11 mouse cellular contexts compared by ENCODE assay signal in the genomic region with DNA sequence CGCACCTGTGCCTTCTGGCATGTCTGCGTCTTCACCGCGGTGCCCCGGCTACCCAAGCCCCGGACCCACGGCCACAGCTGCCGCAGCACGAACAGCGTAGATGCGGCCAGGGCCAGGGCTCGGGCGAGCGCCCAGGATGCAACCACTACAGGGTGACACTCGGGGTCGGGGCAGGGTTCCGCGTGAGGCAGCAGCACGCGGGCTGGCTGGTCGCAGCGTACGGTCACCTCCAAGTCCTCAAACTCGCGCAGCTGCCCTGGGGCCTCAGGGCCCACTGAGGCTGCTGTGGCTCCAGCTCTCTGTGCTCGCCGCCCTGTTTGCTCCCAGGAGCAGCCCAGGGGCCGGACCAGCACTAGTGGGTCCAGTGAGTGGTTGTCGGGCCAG. TPM values are rescaled to one million over a fixed set of nuclear protein-coding genes. Genes with fewer than 3 reads are reported as not detected.
DNase-seq lines count a peak whose midpoint lies in the region; ATAC-seq and TF ChIP-seq lines count a peak whose summit lies in the region.
"Had no signal": no experiment of that assay in that cellular context is flagged by ENCODE, and none has a peak within 500 bp of the region (broad histone marks: within the 10 kb centered on the region; RNA-seq: fewer than 3 reads in every experiment).

No protein-coding gene starts in this region.

- H3K4me1 ChIP-seq in heart, embryonic 10.5 days = peaks cover 46% of the 10 kb centered on the region
- H3K4me1 ChIP-seq in E14TG2a.4 (replicated peaks; ENCODE audit: low read depth, low read length) = peaks cover 70% of the 10 kb centered on the region
- H3K4me1 ChIP-seq in forebrain, postnatal 0 days (ENCODE audit: insufficient read depth) = peaks cover 17% of the 10 kb centered on the region
- peaks cover 18% of the 10 kb centered on the region for H3K4me1 ChIP-seq in liver, embryonic 13.5 days (replicated peaks)

- H3K4me3 ChIP-seq in heart, embryonic 10.5 days = peak overlapping the region; percentile 44
- H3K4me3 ChIP-seq in E14TG2a.4 (replicated peaks; ENCODE audit: low read length) = peak overlapping the region; percentile 75
- peak overlapping the region; percentile 19 for H3K4me3 ChIP-seq in forebrain, postnatal 0 days (ENCODE audit: low read depth, low read length)
- 0 out of 2 replicates have a peak overlapping the region, but pooled peaks have one; percentile 12 for H3K4me3 ChIP-seq in liver, embryonic 13.5 days (replicated peaks)
- H3K4me3 ChIP-seq: left cerebral cortex, adult 2 months had no signal

- 0 out of 2 replicates have a peak, but pooled peaks cover 4% of the 10 kb centered on the region for H3K36me3 ChIP-seq in heart, embryonic 10.5 days
- no peaks in the 10 kb centered on the region for H3K36me3 ChIP-seq in E14TG2a.4 (ENCODE audit: insufficient read depth, low read length)
- no peaks in the 10 kb centered on the region for H3K36me3 ChIP-seq in forebrain, postnatal 0 days (ENCODE audit: insufficient read depth)
- H3K36me3 ChIP-seq in liver, embryonic 13.5 days = no peaks in the 10 kb centered on the region

- H3K4me2 ChIP-seq in forebrain, postnatal 0 days (ENCODE audit: low read depth) = peak overlapping the region; percentile 41
- 0 out of 2 replicates have a peak overlapping the region, but pooled peaks have one; percentile 14 for H3K4me2 ChIP-seq in liver, embryonic 13.5 days

- H3K9me3 ChIP-seq in heart, embryonic 10.5 days = peaks cover 7% of the 10 kb centered on the region
- no peaks in the 10 kb centered on the region for H3K9me3 ChIP-seq in E14TG2a.4 (ENCODE audit: low read length)
- no peaks in the 10 kb centered on the region for H3K9me3 ChIP-seq in forebrain, postnatal 0 days (ENCODE audit: low read length)
- no peaks in the 10 kb centered on the region for H3K9me3 ChIP-seq in liver, embryonic 13.5 days (replicated peaks)

- no peak for DNase-seq in heart, embryonic 10.5 days (ENCODE audit: low spot score)
- no peak for DNase-seq in heart, postnatal 14 days
- DNase-seq in forebrain, postnatal 0 days = no peak
- no peak for DNase-seq in liver, embryonic 13.5 days
- DNase-seq in adrenal gland, adult 2 months = no peak
- no peak for DNase-seq in urinary bladder, postnatal 25 days (ENCODE audit: low spot score)
- no peak for DNase-seq in T-cell, adult 2 months (ENCODE audit: low spot score)
- DNase-seq: gastrocnemius, postnatal 36 days; thymus, postnatal 25 days had no signal

- 0 out of 2 replicates have a peak overlapping the region, but pooled peaks have one; percentile 31 for H3K9ac ChIP-seq in forebrain, postnatal 0 days
- no peak overlapping the region for H3K9ac ChIP-seq in liver, embryonic 13.5 days

- ATAC-seq in forebrain, postnatal 0 days = no peak
- ATAC-seq in liver, embryonic 13.5 days (ENCODE audit: low read depth) = no peak

- intact Hi-C loops in heart, postnatal 14 days (cut with DNase I) = no loop called here

- no peak for TF ChIP-seq CTCF in E14TG2a.4 (conservative IDR thresholded peaks at IDR 0.05; ENCODE audit: low read length)
- no peak; the same call in 1 of the 2 replicates for TF ChIP-seq CTCF in forebrain, postnatal 0 days (IDR thresholded peaks at IDR 0.05; ENCODE audit: low read depth)

- H3K27ac ChIP-seq in heart, embryonic 10.5 days = peak overlapping the region; percentile 12; the same call in 1 of the 2 replicates
- H3K27ac ChIP-seq in forebrain, postnatal 0 days (ENCODE audit: low read depth, low read length) = no peak overlapping the region
- no peak overlapping the region for H3K27ac ChIP-seq in liver, embryonic 13.5 days
- H3K27ac ChIP-seq: left cerebral cortex, adult 2 months had no signal

- 21% methylated on average over 29 of the region's 29 CpGs for WGBS in heart, embryonic 10.5 days
- 29% methylated on average over 28 of the region's 29 CpGs for WGBS in forebrain, postnatal 0 days
- 27% methylated on average over 29 of the region's 29 CpGs for WGBS in liver, embryonic 13.5 days (ENCODE audit: insufficient replicate concordance)

- H3K27me3 ChIP-seq in heart, embryonic 10.5 days (ENCODE audit: insufficient read depth, poor library complexity, severe bottlenecking) = peaks cover 83% of the 10 kb centered on the region
- peaks cover 67% of the 10 kb centered on the region for H3K27me3 ChIP-seq in E14TG2a.4 (ENCODE audit: insufficient read depth, low read length)
- H3K27me3 ChIP-seq in forebrain, postnatal 0 days (ENCODE audit: insufficient read depth, low read length) = no peaks in the 10 kb centered on the region; the same call in 1 of the 2 replicates
- peaks cover 83% of the 10 kb centered on the region for H3K27me3 ChIP-seq in liver, embryonic 13.5 days

RNA-seq across cellular contexts. Expression of a gene that starts 0.5 kb away (rescaled TPM):
- not detected in 2 replicates for polyA plus RNA-seq in heart, embryonic 10.5 days (2016; fragmentation: Nextera tagmentation; extraction: Ambion mirVana)
- total RNA-seq in heart, postnatal 14 days (2021) = not detected
- total RNA-seq in forebrain, postnatal 0 days (2014; rRNA removed) = not detected in 2 replicates
- 0.13 and 0.16 TPM in 2 replicates for polyA plus RNA-seq in forebrain, postnatal 0 days (2015; fragmentation: Nextera tagmentation; extraction: Ambion mirVana)
- polyA plus RNA-seq in liver, embryonic 13.5 days (2015; fragmentation: Nextera tagmentation; extraction: Ambion mirVana) = not detected in 2 replicates
- not detected for total RNA-seq in adrenal gland, adult 2 months (2021)
- polyA plus RNA-seq in adrenal gland, adult 2 months (2012; rRNA removed) = not detected in 2 replicates
- total RNA-seq: gastrocnemius, postnatal 36 days; left cerebral cortex, adult 2 months had no signal

RNA-seq across cellular contexts. Expression of a gene that starts 35.4 kb away (rescaled TPM):
- 50.4 and 73.5 TPM in 2 replicates for polyA plus RNA-seq in heart, embryonic 10.5 days (2016; fragmentation: Nextera tagmentation; extraction: Ambion mirVana)
- total RNA-seq in heart, postnatal 14 days (2021) = 10 to 100 TPM; 60.3 to 64.8 TPM
- total RNA-seq in forebrain, postnatal 0 days (2014; rRNA removed) = 568 and 711 TPM in 2 replicates
- polyA plus RNA-seq in forebrain, postnatal 0 days (2015; fragmentation: Nextera tagmentation; extraction: Ambion mirVana) = 196 and 250 TPM in 2 replicates
- 6.2 and 7.6 TPM in 2 replicates for polyA plus RNA-seq in liver, embryonic 13.5 days (2015; fragmentation: Nextera tagmentation; extraction: Ambion mirVana)
- 100 to 1,000 TPM; 149 to 249 TPM for total RNA-seq in adrenal gland, adult 2 months (2021)
- polyA plus RNA-seq in adrenal gland, adult 2 months (2012; rRNA removed) = 573 and 605 TPM in 2 replicates

RNA-seq across cellular contexts. Expression of a gene that starts 42.5 kb away (rescaled TPM):
- polyA plus RNA-seq in heart, embryonic 10.5 days (2016; fragmentation: Nextera tagmentation; extraction: Ambion mirVana) = 0.33 and 0.50 TPM in 2 replicates
- under 1 TPM; 0.43 to 0.51 TPM for total RNA-seq in heart, postnatal 14 days (2021)
- total RNA-seq in forebrain, postnatal 0 days (2014; rRNA removed) = 0.33 TPM in 1 of 2 replicates, not detected in the other
- 0.29 and 0.40 TPM in 2 replicates for polyA plus RNA-seq in forebrain, postnatal 0 days (2015; fragmentation: Nextera tagmentation; extraction: Ambion mirVana)
- polyA plus RNA-seq in liver, embryonic 13.5 days (2015; fragmentation: Nextera tagmentation; extraction: Ambion mirVana) = 0.08 and 0.14 TPM in 2 replicates
- total RNA-seq in adrenal gland, adult 2 months (2021) = under 1 TPM; 0.31 to 0.98 TPM
- polyA plus RNA-seq in adrenal gland, adult 2 months (2012; rRNA removed) = 2.6 and 3.0 TPM in 2 replicates

Comparison
In these comparisons a context has a peak if more than half of its experiments do, and no peak if none do; other contexts are left out.
1. H3K4me3 ChIP-seq: peak in every context shown above with its lines; median percentile 75 in E14TG2a.4; 44 in heart, embryonic 10.5 days; 19 in forebrain, postnatal 0 days; 12 in liver, embryonic 13.5 days.